Mouse (Mus musculus) colon, adult 2 months (tissue): ENCODE results near the gene Wasl. TPM values are rescaled to one million over a fixed set of nuclear protein-coding genes. Genes with fewer than 3 reads are reported as not detected.

Source experiments
- polyA plus RNA-seq: library from polyadenylated mRNA; depleted of rRNA; stranded (reverse); fragments of >200 nt; gene quantifications from 2 replicates; pipeline ENCODE4 v1.2.3, GENCODE M21; 2012; rRNA removed

Wasl gene
- 149 and 152 TPM in 2 replicates for polyA plus RNA-seq

GRCm38 (mm10) chr6:24664867-24665458 lies at the start of gene Wasl:
Gene Wasl (minus strand): TSS chr6:24665009.

GRCm38 (mm10) chr6:24597500-24597899 lies 67.3 kb downstream of the Wasl start, which contains the start of gene Lmod2:
Gene Lmod2 (plus strand): TSS chr6:24597762.

Other genes starting within 250 kb of the Wasl start
- not detected in 2 replicates for gene Iqub, start 149.9 kb downstream of the Wasl start, polyA plus RNA-seq
- 2.4 and 2.8 TPM in 2 replicates for gene Ndufa5, start 137.0 kb downstream of the Wasl start, polyA plus RNA-seq
- gene Asb15, start 136.9 kb downstream of the Wasl start, polyA plus RNA-seq, result not detected in 2 replicates
- gene Lmod2, start 67.2 kb downstream of the Wasl start, polyA plus RNA-seq, result not detected in 2 replicates
- not detected in 2 replicates for gene Hyal6, start 68.2 kb upstream of the Wasl start, polyA plus RNA-seq
- gene Hyal4, start 83.3 kb upstream of the Wasl start, polyA plus RNA-seq, result not detected in 2 replicates
- not detected in 2 replicates for gene Spam1, start 126.2 kb upstream of the Wasl start, polyA plus RNA-seq
- gene Hyal5, start 193.0 kb upstream of the Wasl start, polyA plus RNA-seq, result not detected in 2 replicates